Mouse (Mus musculus): ENCODE measurements around the gene Dlx3. TPM values are rescaled to one million over a fixed set of nuclear protein-coding genes. Genes with fewer than 3 reads are reported as not detected.

The Dlx3 gene
- polyA plus RNA-seq, 1 experiment, result not detected

DNA sequence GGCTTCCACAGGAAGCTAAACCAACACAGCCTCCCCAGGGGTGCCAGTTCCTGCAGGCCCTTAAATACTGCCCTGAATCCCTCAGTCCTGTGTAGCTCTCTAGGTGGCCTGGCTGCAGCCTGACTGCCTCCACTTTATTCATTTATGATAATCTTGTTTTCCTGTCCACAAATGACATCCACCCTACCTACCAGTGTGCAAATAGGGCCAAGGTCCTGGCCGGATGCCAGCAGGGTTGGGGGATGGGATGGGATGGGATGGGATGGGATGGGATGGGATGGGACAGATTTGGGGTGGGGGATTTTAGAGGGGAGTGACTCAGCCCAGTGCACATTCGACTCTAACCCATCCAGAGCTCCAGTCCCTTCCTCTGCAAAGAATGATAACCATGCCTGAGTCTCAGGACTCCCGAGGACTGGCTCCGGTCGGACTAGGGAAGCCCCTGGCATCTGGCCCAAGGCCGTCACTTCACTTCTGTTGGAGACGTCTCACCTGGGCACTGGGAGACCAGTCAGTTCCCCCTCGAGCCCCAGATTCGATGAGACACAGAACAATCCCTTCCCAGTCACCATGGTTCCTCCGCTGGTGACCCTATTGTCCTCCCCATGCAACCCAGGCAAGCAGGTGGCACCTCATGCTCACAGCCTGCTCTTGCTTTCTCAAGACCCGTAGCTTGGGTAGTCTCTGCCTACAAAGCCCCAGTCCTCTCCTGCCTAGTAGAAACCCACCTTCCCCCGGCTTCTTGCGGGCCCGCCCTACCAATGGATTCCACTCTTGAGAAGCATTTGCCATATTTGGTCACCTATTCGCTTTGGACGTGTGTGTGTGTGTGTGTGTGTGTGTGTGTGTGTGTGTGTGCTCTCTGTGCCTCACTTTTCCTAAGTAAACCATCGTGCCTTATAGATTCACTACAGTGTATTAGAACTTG is 32.4 kb upstream of the Dlx3 start:
- H3K4me1 ChIP-seq (ENCODE audit: control insufficient read depth, insufficient read depth, low read length), result no peaks in the 10 kb centered on the region
- TF ChIP-seq CTCF (IDR thresholded peaks at IDR 0.05; ENCODE audit: extremely low read depth, insufficient read depth, low read length) (no peak), POLR2A (IDR thresholded peaks at IDR 0.05; ENCODE audit: extremely low read depth, insufficient read depth, low read length) (no peak)
- no peak overlapping the region for H3K4me3 ChIP-seq (ENCODE audit: insufficient read depth, low read length)
- H3K27ac ChIP-seq (ENCODE audit: insufficient read depth, low read length), result no peak overlapping the region

DNA sequence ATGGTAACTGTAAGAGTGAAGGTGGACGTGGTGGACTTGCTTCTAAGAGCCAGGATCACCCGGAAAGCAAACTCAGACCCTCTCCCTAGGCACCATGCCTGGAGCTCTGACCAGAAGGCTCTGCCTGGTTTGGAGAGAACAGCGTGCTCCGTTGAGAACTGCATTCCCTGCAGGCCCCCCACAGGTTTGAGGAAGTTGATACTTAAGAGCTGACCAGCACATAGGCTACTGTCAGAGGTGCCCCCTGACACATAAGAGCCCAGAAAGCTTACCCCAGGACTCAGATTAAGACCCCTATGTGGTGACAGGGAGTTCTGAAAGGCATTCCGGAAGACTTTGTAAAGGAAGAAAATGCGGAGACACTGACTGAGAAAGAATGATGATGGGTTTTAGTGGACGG is 31.6 kb upstream of the Dlx3 start:
- Histone ChIP-seq H3K4me1 (ENCODE audit: control insufficient read depth, insufficient read depth, low read length) (no peaks in the 10 kb centered on the region), H3K4me3 (ENCODE audit: insufficient read depth, low read length) (no peak overlapping the region), H3K27ac (ENCODE audit: insufficient read depth, low read length) (no peak overlapping the region)
- no peak for TF ChIP-seq POLR2A (IDR thresholded peaks at IDR 0.05; ENCODE audit: extremely low read depth, insufficient read depth, low read length)
- TF ChIP-seq CTCF (IDR thresholded peaks at IDR 0.05; ENCODE audit: extremely low read depth, insufficient read depth, low read length), result no peak

- H3K27ac ChIP-seq (ENCODE audit: insufficient read depth, low read length), result peak overlapping the region; percentile 12; the same call in 1 of the 2 replicates
- no peak for TF ChIP-seq POLR2A (IDR thresholded peaks at IDR 0.05; ENCODE audit: extremely low read depth, insufficient read depth, low read length)
- H3K4me3 ChIP-seq (ENCODE audit: insufficient read depth, low read length), result no peak overlapping the region
- no peaks in the 10 kb centered on the region for H3K4me1 ChIP-seq (ENCODE audit: control insufficient read depth, insufficient read depth, low read length)
Observed at GRCm38 (mm10) chr11:95088857-95089779, 30.8 kb upstream of the Dlx3 start.

DNA sequence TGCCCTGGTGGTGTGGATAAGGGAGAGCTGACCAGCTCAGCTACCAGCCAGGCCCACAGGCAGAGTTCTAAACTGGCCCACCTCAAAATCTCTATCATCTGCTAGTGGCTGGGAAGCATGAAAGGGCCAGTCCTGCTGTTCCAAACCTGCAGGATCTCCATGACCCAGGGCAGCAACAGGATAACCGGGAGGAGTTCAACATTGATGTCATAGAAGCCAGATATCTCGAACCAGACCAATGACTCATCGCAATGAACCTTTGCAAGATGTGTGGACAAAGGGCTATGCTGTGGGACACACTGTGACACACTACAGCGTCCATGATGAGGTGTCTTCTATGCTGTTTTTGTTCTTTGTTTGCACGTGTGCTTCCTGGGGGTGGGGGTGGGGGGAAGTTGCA is 26.8 kb upstream of the Dlx3 start:
- H3K4me1 ChIP-seq (ENCODE audit: control insufficient read depth, insufficient read depth, low read length), result no peaks in the 10 kb centered on the region
- no peak for TF ChIP-seq CTCF (IDR thresholded peaks at IDR 0.05; ENCODE audit: extremely low read depth, insufficient read depth, low read length)
- TF ChIP-seq POLR2A (IDR thresholded peaks at IDR 0.05; ENCODE audit: extremely low read depth, insufficient read depth, low read length), result no peak
- no peak overlapping the region for H3K4me3 ChIP-seq (ENCODE audit: insufficient read depth, low read length)
- no peak overlapping the region for H3K27ac ChIP-seq (ENCODE audit: insufficient read depth, low read length)

- TF ChIP-seq POLR2A (IDR thresholded peaks at IDR 0.05; ENCODE audit: extremely low read depth, insufficient read depth, low read length) (no peak), CTCF (IDR thresholded peaks at IDR 0.05; ENCODE audit: extremely low read depth, insufficient read depth, low read length) (no peak)
- Histone ChIP-seq H3K4me1 (ENCODE audit: control insufficient read depth, insufficient read depth, low read length) (no peaks in the 10 kb centered on the region), H3K4me3 (ENCODE audit: insufficient read depth, low read length) (no peak overlapping the region), H3K27ac (ENCODE audit: insufficient read depth, low read length) (no peak overlapping the region)
Observed at GRCm38 (mm10) chr11:95095596-95095995, 24.3 kb upstream of the Dlx3 start.

- TF ChIP-seq POLR2A (IDR thresholded peaks at IDR 0.05; ENCODE audit: extremely low read depth, insufficient read depth, low read length), result no peak
- Histone ChIP-seq H3K27ac (ENCODE audit: insufficient read depth, low read length) (no peak overlapping the region), H3K4me3 (ENCODE audit: insufficient read depth, low read length) (no peak overlapping the region), H3K4me1 (ENCODE audit: control insufficient read depth, insufficient read depth, low read length) (no peaks in the 10 kb centered on the region)
Observed at GRCm38 (mm10) chr11:95096608-95097373, 23.1 kb upstream of the Dlx3 start.

DNA sequence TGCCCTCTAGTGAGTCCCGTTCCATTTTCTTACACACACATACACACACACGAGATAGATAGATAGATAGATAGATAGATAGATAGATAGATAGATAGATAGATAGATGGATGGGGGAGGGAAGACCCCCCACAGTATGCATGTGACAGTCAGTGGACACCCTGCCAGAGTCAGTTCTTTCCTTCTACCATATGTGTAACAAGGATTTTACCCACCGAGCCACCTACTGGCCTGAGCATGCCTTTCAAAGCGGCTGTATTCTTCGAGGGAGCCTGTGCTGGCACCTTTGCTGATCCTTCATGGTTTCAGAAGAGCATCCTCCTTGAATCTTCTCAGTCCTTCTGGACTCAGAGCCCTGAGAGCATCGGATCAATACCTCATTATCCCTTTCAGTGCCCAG is 22.0 kb upstream of the Dlx3 start:
- Histone ChIP-seq H3K4me3 (ENCODE audit: insufficient read depth, low read length) (no peak overlapping the region), H3K27ac (ENCODE audit: insufficient read depth, low read length) (no peak overlapping the region), H3K4me1 (ENCODE audit: control insufficient read depth, insufficient read depth, low read length) (no peaks in the 10 kb centered on the region)
- TF ChIP-seq POLR2A (IDR thresholded peaks at IDR 0.05; ENCODE audit: extremely low read depth, insufficient read depth, low read length), result no peak
- no peak for TF ChIP-seq CTCF (IDR thresholded peaks at IDR 0.05; ENCODE audit: extremely low read depth, insufficient read depth, low read length)

DNA sequence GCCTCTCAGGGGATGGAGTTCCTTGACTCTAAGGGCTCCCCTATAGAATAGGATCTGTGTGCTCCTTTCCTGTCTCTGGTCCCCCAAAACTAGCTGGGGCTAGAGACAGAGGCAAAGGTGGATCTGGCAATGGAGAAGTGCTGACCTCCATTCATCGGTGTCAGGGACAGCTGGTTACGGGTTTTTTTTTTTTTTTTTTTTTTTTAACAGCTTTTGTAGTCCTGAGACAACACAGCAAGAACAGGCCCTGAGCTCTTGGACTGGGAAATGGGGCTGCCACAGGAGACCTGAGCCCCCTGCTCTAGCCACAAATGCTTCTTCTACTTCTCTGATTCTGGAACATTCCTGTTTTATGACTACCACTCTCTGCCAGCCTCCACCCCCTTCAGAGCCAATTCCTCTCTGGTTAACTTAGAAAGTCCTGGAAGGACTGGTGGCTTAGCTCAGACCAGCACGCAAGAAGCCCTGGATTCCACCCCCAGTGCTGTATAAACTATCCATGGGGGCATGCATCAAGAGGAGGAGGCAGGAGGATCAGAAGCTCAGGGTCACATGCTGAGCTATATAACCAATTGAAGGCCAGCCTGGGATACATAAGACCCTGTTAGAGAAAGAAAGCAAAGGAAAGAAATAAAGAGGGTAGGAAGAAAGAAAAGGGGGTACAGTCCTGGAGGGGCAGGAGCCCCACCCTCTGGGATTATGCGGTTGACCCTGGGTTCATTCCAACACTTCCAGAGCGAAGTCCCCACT is 21.4 kb upstream of the Dlx3 start:
- no peak for TF ChIP-seq POLR2A (IDR thresholded peaks at IDR 0.05; ENCODE audit: extremely low read depth, insufficient read depth, low read length)
- TF ChIP-seq CTCF (IDR thresholded peaks at IDR 0.05; ENCODE audit: extremely low read depth, insufficient read depth, low read length), result no peak
- Histone ChIP-seq H3K4me3 (ENCODE audit: insufficient read depth, low read length) (no peak overlapping the region), H3K4me1 (ENCODE audit: control insufficient read depth, insufficient read depth, low read length) (no peaks in the 10 kb centered on the region), H3K27ac (ENCODE audit: insufficient read depth, low read length) (no peak overlapping the region)
